Mouse (Mus musculus) cerebellum, postnatal 10 days (tissue): ENCODE measurements around the gene Srsf10.

ENCODE experiments used
- DNase-seq, 2 experiments: peaks; one replicate each; pipeline ENCODE4 v3.0.0; 2021; ENCODE audit warnings: mixed read lengths in 2 of 2

The Srsf10 gene

DNA sequence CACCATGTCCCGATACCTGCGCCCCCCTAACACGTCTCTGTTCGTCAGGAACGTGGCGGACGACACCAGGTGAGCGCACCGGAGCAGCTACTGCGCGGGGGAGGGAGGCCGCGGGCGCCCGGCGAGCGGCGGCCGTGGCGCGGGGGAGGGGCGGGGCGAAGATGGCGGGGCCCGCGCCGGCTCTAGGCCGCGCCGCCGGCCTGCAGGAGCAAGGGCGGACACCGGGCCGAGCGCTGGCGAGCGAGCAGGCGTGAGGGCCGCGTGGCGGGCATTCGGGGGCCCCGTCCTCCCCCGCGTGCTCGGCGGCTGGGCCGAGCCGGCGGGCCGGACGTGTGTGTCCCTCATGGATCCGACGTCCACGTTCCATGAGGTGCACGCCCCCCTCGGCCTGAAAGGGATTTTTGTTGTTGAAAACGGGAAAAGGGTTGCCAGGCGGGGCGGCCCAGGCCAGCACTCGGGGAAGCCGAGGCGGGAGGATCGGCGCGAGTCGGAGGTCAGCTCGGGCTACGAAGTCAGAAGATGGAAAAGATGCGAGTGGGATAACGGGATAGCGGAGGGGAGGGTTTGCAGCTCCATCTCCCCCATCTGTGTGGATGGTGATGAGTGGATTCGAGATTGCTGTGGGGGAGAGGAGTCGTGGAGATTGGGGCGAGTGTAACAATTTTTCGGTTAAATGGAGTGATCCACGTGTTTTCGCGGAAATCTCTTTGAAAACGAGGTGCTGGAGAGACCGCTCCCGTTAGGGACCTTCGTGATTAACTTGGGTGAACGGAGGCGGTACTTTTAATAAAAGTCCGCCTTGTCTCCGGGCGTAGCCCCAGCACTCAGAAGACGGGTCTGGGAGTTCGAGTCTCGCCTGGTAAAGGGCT is 910 bp downstream of the Srsf10 start:
- DNase-seq = peak; percentile 81

DNA sequence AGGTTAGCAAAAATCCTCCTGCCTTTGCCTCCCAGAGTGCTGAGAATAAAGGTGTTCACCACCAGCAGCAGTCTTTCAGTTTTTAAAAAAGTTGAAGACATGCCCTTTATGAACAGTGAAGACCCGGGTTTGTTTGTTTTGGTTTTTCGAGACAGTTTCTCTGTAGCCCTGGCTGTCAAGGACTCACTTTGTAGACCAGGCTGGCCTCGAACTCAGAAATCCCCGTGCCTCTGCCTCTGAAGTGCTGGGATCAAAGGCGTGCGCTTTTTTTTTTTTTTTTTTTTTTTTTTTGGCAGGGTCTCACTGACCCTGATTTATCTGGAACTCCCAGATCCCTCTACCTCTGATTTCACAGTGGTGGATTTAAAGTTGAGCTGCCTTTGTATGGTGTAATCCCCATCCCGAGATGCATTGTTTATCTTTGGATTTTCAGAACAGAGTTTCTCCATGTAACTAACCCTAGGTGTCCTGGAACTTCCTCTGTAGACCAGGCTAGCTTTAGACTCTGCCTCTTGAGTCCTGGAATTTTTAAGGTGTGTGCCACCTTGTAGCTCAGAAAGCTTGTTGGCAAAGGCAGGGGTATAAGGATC is 2.1 kb downstream of the Srsf10 start:
- no peak for DNase-seq

DNA sequence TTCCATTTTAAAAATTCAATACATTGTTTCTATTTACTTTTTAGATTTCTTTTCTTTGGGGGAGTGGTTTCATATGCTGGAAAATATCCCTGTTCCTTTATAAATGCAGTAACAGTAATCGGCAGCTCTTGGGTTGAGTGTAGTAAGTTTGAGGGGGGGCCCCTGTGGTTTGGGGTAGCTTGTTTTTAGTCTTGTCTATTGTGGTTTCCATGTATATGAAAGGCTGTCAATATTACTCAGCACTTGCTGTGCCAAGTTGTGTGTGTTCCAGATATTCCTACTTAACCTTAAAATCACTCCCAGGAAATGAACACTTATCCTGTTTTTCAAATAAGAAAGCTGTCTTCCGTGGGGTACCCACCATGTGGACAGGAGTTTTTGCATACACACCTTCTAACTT is 13.4 kb downstream of the Srsf10 start:
- DNase-seq = no peak

DNA sequence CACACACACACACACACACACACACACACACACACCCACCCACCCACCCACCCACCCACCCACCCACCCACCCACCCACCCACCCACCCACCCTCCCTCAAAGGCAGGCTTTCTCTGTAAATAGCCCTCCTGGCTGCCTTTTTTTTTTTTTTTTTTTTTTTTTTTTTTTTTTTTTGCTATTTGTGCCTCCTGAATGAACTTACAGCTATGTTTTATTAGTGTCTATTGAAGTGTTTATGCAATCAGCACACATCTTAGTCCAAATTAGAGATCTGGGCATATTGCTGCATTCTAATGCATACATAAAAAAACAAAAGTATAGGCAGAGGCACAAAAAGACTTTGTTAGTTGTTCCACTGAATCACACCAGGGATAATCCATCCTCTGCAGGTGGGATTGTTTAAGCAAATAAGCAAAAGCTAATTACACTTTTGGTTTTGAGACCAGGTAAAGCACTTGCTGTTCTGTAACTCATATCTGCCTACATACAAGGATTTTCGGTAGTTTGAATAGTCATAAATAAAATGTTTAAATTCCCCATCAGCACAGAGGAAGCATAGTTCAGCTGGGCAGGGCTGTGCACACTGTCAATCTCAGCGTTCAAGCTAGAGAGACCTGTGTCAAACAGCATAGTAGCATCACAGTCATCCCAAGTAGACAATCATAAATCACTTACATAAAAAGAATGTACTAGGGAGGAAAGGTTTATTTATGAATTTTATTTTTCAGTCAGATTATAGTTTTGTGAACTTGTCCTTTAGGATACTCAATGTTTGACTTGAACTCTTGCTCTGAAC is 14.9 kb downstream of the Srsf10 start:
- DNase-seq = no peak

DNA sequence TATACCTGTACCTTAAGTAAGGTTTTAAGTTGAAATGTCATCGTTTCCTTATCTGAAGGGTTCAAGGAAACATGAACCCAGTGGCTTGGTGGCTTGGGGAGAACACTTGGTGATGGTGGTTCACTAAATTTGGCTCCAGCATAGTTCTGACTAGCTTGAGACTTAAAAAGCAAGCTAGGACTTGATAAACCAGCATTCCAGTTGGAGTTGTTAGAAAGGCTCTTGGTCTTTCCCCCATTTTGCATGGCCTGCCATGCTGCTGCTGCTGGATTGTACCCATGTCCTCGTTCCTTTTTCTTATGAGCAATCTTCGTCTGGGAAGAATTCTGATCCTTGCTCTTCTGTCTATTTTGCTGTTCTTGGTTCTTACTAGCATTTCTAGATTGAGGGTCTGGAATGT is 16.5 kb downstream of the Srsf10 start:
- no peak for DNase-seq

DNA sequence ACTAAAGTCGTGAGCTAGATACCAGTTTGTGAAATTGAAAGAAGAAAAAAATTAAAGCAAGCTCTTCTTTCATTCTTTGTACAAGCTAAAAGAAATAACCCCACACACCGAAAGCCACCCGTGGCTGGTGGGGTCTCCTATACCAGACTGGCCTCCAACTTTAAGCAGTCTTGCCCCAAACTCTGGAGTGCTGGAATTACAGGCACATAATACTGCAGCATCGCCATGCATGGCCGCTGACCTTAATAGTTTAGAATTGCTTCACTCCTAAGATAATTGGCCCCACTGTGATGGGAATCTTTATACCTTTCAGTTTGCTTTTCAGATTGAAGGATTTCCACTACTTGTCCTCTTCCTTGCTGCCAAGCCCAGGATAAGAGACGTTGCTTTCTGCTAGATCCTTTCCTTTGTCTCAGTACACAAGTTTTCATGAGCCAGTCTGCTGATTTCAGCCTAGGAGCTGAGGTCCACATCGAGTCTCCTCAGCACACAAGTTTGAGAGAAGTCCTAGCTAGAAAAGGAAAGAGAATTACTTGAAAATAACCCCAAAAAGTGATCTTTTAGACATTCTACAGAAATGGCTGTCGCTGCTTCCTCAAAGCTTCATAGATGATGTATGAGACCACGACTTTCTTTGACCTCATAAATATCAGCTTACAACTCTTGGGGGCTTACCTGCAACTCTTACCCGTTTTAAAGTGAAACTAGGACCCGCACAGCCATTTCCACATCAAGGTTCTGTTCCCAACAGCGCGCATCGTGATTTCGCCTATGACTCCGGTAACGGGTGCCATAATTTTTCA is 17.2 kb downstream of the Srsf10 start:
- no peak for DNase-seq

DNA sequence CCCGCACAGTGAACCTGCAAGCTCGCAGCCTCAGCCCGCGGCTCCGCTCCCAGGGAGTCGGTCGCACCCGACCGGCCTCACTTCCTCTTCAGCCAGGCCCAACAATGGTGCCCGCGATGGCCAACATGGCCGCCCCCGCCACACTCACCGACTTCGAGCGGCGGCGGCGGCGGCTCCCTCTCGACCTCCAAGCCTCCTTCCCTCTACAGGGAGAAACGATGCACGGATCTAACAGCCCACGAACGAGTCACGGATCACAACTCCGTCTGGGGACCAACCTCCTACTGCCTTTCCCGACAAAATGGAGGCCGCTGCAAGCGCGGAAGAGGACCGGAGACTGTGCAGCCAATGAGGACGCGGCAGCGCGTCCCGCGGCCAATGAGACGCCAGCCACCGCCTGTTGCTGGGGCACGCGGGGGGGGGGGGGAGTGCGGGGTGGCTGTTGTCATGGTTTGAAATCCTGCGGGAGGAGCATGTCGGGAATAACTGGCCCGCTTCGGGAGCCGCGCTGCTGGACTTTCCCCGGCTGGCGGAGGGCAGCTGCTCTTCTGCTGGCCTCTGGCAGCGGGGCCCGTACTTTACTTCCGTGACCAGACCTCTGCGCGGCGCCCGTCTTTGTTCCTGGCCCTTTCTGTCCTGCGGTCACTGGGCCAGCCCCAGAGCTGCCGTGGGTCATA is 18.1 kb downstream of the Srsf10 start, which contains the start of gene Pnrc2:
Gene Pnrc2 (minus strand): TSS at position 325 of the 677 bp plus-strand sequence.
- peak; percentile 92 to 93 for DNase-seq

DNA sequence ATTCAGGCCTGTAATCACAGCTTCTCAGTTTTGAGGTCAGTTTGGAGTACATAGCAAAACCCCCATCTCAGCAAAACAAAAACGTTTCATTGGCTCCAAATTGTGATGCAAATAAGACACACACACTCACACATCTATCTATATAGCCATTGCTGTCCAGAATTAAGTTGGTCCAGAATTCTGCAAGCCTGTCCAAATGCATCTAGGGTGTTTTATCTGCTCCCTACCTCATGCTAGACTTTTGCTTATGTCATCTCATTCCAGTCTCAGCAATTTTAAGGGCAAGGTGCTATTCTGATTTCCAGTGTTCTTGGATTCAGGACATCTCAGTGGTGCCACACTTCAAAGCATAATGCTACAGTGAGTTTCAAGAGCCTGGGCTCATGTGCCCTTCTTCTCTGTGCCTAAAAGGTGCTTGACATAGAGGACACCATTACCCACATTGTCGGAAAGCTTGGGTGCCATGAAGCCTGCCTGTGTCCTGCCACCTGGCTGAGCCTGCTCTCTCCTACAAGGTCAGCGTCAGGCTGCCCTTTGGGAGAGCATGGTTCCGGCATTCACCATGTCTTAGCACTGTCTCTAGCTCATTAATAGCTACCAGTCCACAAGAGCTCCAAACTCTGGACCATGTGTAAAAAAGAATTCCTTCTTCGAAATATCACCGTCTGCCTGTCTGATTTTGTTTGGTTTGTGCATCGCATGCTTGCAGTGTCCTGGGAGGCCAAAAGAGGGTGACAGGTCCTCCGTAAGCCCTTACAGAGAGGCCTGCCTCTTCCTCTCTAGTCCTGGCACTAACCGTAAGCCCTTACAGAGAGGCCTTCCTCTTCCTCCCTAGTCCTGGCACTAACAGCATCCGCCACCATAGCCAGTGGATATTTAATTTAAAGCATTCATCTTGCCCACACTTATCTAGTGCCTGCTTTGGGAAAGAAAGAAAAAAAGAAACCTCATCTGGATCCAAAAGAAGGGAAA is 19.3 kb downstream of the Srsf10 start:
- DNase-seq = no peak

DNA sequence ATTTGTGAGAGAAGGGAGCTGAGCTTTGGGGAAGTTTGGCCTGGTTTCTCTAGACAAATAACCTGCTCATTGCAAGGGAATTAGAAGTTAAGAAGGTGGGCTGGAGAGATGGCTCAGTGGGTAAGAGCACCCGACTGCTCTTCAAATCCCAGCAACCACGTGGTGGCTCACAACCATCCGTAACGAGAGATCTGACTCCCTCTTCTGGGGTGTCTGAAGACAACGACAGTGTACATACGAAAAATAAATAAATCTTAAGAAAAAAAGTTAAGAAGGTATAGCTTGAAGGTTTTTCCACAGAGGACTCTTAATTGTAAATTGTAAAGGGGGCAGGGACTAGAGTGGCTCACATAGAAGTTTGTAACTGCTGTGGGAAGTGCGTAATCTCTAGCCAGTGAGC is 20.0 kb downstream of the Srsf10 start:
- DNase-seq = no peak

DNA sequence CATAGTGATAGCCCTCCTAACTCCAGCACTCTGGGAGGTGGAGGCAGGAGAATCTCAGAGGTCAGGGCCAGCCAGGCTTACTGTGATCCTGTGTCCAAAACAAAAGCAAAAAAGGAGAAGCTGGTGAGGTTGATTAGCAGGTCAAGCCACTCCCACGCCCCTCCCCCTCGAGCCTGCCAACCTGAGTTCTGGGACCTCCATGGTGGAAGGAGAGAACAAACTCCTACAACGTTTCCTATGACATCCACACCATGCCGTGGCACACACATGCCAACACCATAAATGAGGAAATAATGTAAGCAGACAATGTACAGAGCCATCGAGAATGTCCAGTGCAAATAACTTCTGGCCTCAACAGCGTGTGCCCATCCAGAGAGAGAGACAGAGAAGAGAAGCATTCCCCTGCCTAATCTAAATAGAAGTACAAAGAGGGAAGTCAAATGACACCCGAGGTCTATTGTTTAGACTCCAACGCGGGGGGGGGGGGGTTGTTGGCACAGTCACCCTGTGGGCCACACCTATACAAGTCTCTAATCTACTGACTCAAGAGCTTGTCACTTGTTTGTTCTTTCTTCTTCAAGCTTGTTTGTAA is 20.5 kb downstream of the Srsf10 start:
- peak; percentile 57 to 64 for DNase-seq

DNA sequence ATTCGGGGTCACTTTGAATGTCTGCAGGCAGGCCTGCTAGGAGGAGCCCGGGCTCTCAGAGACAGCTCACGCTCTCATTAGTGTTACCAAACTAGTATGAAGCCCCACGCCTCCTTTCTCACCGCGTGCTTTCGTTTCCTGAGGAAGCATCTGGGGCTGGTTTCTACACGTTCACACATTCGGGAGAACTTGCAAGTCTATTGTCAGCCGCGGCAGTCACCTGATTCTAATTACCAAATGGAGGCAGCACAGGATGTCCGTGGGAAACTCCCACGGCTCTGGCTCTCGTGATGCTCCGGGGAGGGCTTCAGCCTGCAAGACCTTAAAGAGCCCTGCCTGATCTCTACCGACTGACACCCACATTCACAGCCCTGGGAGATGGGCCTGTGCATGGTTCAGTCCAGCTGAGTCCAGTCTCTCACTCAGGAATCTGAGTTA is 21.1 kb downstream of the Srsf10 start:
- DNase-seq = peak; percentile 46 to 50

DNA sequence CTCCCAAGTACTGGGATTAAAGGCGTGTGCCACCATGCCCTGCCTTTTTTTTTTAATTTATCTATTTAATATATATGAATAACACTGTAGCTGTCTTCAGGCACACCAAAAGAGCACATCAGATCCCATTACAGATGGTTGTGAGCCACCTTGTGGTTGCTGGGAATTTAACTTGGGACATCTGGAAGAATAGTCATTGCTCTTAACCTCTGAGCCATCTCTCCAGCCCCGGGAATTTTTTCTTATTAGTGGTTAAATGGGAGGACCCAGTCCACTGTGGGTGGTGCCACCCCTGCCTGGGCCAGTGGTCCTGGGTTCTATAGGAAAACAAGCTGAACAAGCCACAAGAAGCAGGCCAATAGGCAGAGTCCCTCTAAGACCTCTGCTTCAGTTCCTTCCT is 22.2 kb downstream of the Srsf10 start:
- peak in 1 of 2 experiments; percentile 32 for DNase-seq

DNA sequence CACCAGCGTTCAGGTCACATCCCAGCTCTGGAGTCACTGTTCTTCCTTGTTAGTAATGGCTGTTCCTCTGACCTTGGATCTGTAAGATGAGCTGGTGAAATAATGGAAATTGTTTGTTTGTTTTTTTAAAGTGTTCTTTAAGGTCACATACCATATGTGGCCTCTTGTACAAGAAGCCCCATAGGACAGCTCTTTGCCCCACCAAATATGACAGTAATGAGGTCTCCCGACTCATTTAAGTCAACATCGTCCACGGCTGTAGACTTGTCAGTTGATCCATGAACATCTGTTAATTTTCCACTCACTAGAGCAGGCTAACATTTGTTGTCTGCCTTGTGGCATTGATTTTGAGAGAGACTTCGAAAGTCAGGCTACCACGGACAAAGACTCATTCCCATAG is 23.5 kb downstream of the Srsf10 start:
- no peak for DNase-seq

DNA sequence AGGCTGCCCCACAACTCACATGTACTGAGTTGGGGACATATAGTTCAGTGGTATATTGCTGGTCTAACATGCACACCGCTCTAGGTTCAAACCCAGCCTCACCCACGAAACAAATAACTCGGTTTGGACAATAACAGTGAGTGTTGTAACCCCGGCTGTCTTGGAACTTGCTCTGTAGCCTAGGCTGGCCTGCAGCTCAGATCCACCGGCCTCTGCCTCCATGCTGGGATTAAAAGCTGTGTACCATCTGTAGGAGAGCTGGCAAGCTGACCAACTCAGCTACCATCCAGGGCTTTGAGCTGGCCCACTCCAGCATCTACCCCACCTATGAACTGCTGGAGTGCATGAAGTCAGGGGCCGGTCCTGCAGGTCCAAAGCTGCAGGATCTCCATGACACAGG is 24.5 kb downstream of the Srsf10 start:
- DNase-seq = no peak

DNA sequence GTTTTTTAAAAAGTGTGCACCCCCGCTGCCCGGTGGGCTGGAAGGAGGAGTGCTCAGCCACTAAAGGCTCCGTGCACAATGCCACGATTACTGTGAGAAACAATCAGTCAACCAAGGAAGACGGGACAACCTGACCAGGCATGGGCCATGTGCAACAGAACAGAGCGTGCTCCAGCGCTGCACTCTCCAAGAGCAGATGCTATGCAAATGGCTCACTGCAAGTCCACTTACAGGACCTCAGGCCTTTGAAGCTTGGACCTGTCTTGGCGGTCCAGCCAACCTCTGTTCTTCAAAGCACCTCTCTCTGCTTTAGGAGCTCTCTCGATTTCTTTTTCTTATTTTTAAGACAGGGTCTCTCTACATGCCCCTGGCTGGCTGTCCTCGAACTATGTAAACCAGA is 25.0 kb downstream of the Srsf10 start:
- DNase-seq = no peak

DNA sequence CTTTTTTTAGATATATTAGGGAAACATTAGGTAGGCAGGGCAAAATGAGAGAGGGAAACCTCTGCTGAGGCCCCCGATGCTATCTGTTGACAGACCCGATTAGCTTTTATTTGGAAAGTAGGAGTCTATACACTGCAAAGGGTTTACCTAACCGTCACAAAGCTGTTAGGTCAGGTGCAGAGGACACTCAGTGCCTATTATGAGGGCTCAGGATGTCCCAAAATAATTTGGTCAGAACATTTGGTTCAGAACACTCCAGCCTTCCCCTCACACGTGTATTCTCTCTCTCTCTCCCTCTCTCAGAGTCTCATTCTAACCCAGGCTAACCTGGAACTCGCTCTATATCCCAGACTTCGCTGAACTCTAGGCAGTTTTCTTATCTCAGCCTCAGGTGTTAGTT is 26.5 kb downstream of the Srsf10 start:
- DNase-seq = no peak

DNA sequence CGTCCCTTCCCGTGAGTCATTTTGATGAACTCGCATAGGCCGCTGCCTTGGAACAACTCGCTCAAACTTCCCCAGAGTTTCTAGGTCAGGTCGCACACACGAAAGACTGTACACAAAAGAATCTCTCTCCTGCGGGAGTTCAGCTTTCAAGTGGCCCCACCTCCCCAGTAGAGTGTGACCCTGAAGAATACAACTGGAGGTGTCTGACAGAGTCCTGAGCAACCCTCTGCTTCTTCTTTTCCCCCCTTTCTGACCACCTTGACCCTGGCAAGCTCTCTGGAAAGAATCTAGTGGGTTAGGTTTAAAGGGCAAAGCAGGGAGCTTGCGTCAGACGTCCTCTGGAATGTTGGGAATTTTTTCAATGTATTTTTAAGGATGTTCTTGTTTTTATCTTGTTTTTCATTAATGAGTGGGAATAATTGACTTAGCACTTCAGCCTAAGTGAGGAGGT is 27.9 kb downstream of the Srsf10 start:
- DNase-seq = no peak

DNA sequence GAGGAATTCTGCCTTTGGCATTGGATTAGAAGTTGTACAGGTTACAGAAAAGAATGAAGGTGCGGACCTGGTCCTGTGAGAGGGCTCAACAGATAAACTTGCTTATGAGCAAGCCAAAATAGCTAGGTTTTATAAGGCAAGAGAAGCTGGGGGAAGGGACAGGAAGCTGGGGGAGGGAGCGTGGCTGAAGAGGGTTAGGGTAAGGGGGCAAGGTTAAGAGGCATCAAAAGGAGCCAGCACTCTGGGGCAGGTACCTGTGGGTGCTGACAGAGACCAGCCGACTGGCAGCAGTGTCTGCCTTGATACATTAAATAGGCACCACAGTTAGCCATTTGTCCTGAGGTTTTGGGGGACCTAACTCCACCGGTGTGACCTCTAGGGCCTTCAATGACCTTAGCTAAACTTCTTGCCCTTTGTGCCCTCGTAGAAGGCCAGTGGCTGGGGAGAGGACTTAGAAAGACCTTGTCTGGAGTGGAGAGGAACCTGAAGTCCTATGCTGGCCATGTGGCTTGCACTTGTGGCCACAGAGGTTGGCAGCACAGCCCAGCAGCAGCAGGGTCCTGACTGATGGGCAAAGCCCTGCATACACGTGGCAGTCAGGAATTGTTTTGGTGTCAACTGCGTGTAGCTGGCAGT is 28.5 kb downstream of the Srsf10 start:
- no peak for DNase-seq

DNA sequence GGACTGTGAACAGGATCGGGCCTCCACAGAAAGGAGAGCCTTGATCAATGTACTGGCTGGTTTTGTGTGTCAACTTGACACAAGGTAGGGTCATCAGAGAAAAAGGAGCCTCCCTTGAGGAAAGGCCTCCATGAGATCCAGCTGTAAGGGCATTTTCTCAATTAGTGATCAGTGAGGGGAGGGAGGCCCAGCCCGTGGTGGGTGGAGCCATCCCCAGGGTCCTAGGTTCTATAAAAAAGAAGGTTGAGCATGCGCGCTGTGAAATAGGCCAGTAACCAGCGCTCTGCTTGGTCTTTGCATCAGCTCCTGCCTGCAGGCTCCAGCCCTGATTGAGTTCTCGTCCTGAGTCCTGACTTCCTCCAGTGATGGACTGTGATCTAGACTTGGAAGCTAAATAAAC is 29.0 kb downstream of the Srsf10 start:
- no peak for DNase-seq

DNA sequence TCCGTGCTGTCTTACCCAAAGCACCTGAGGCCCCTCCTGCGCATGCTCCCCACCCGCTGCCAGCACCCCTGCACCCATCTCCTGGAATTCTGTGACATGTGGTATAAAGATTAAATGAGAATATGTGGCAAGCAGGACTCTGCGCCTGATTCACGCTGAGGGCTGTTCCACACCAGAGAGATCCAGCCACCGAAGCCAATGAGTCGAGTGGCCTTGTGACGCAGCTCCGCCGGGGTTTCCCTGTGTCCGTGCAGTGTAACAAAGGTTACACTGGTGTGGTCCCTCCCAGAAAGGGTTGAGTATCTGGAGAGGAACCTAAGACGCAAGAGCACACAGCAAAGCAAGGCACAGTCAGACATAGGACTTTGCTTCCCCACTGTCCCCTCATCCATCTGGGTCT is 30.1 kb downstream of the Srsf10 start:
- DNase-seq = no peak
